Mouse (Mus musculus) gastrocnemius, postnatal 36 days (tissue): Measurements from ENCODE around the gene Abhd14b. TPM values are rescaled to one million over a fixed set of nuclear protein-coding genes. Genes with fewer than 3 reads are reported as not detected.

Experiments
- DNase-seq, 2 experiments: peaks; one replicate each; pipeline ENCODE4 v3.0.0; 2022
- intact Hi-C: fragments of 180-260 bp; cut with DNase I; formaldehyde crosslinking; loops from one replicate; pipeline ENCODE4 v1.15.1; 2025
- total RNA-seq, 2 experiments: library from RNA; stranded (reverse); gene quantifications; 2 replicates each; pipeline ENCODE4 v1.2.3; 2021

The Abhd14b gene
- total RNA-seq, 2 experiments from 2014 or later: 3.5 to 4.5 TPM

GRCm38 (mm10) chr9:106454888-106455681 is 7.8 kb downstream of the Abhd14b start:
- no peak for DNase-seq
- intact Hi-C loops: loop anchor here (10.0 kb wide), 1 partner anchor 430 kb away; the partner anchor contains the start of gene Rbm15b

- intact Hi-C loops: loop anchor here (10.0 kb wide), 1 partner anchor 428 kb away; the partner anchor contains the start of gene Rbm15b
- DNase-seq: no peak
These were observed 9.3 kb downstream of the Abhd14b start for GRCm38 (mm10) chr9:106456325-106457162.

- intact Hi-C loops: loop anchor here (10.0 kb wide), 1 partner anchor 428 kb away; the partner anchor contains the start of gene Rbm15b
- no peak for DNase-seq
These were observed 9.9 kb downstream of the Abhd14b start for GRCm38 (mm10) chr9:106457163-106457559.

GRCm38 (mm10) chr9:106457920-106458319 is 10.7 kb downstream of the Abhd14b start:
- no peak for DNase-seq
- intact Hi-C loops: loop anchor here (10.0 kb wide), 1 partner anchor 427 kb away; the partner anchor contains the start of gene Rbm15b

- intact Hi-C loops: loop anchor here (10.0 kb wide), 1 partner anchor 425 kb away; the partner anchor contains the start of gene Rbm15b
- no peak for DNase-seq
These were observed 12.7 kb downstream of the Abhd14b start for GRCm38 (mm10) chr9:106459946-106460345.

GRCm38 (mm10) chr9:106460401-106461025 is 13.3 kb downstream of the Abhd14b start:
- intact Hi-C loops: no loop called here
- DNase-seq: no peak

- DNase-seq: no peak
- intact Hi-C loops: no loop called here
These were observed 13.8 kb downstream of the Abhd14b start for GRCm38 (mm10) chr9:106461026-106461415.

- no peak for DNase-seq
These were observed 14.6 kb downstream of the Abhd14b start for GRCm38 (mm10) chr9:106461641-106462429.

GRCm38 (mm10) chr9:106462430-106462800 is 15.2 kb downstream of the Abhd14b start:
- DNase-seq: no peak
- intact Hi-C loops: no loop called here

More at GRCm38 (mm10) chr9:106461641-106462429, 14.6 kb downstream of the Abhd14b start:
- intact Hi-C loops: no loop called here

GRCm38 (mm10) chr9:106463122-106464063 is 16.1 kb downstream of the Abhd14b start:
- intact Hi-C loops: no loop called here
- no peak for DNase-seq

- intact Hi-C loops: no loop called here
- peak in 1 of 2 experiments; percentile 12 for DNase-seq
These were observed 17.7 kb downstream of the Abhd14b start for GRCm38 (mm10) chr9:106464751-106465541.

GRCm38 (mm10) chr9:106465571-106466200 is 18.4 kb downstream of the Abhd14b start, which contains the start of gene Gpr62:
TSS of gene Gpr62 (minus strand) at chr9:106465938.
- DNase-seq: peak in 1 of 2 experiments; percentile 3
- intact Hi-C loops: no loop called here

- DNase-seq: no peak
- intact Hi-C loops: no loop called here
These were observed 19.5 kb downstream of the Abhd14b start for GRCm38 (mm10) chr9:106466721-106467120.

GRCm38 (mm10) chr9:106467746-106468145 is 20.5 kb downstream of the Abhd14b start:
- intact Hi-C loops: no loop called here
- no peak for DNase-seq

GRCm38 (mm10) chr9:106469317-106469716 is 22.1 kb downstream of the Abhd14b start:
- intact Hi-C loops: no loop called here
- peak in 1 of 2 experiments; percentile 4 for DNase-seq

GRCm38 (mm10) chr9:106469776-106470175 is 22.5 kb downstream of the Abhd14b start:
- intact Hi-C loops: no loop called here

More at GRCm38 (mm10) chr9:106469776-106470175, 22.5 kb downstream of the Abhd14b start:
- DNase-seq: no peak
